Mouse (Mus musculus) layer of hippocampus, adult 9-10 months (tissue): ENCODE measurements around the gene Prlh.

Source experiments
- DNase-seq: peaks from one replicate; pipeline ENCODE4 v3.0.0; 2022; ENCODE audit warnings: low spot score

The Prlh gene

DNA sequence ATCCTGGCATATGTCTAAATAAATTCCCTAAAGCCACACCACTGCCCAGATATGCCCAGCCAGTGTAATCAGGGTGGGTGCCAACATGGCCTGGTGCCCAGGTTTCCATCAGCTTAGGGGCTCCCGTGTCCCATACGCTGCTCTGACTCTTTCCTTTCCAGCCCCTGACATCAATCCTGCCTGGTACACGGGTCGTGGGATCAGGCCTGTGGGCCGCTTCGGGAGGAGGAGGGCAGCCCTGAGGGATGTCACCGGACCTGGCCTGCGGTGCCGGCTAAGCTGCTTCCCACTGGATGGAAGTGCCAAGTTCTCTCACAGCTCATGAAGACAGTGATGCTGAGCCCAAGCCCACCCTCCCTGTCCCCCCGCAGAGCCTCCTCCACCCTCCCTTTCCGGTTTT is 780 bp downstream of the Prlh start:
- DNase-seq: no peak

DNA sequence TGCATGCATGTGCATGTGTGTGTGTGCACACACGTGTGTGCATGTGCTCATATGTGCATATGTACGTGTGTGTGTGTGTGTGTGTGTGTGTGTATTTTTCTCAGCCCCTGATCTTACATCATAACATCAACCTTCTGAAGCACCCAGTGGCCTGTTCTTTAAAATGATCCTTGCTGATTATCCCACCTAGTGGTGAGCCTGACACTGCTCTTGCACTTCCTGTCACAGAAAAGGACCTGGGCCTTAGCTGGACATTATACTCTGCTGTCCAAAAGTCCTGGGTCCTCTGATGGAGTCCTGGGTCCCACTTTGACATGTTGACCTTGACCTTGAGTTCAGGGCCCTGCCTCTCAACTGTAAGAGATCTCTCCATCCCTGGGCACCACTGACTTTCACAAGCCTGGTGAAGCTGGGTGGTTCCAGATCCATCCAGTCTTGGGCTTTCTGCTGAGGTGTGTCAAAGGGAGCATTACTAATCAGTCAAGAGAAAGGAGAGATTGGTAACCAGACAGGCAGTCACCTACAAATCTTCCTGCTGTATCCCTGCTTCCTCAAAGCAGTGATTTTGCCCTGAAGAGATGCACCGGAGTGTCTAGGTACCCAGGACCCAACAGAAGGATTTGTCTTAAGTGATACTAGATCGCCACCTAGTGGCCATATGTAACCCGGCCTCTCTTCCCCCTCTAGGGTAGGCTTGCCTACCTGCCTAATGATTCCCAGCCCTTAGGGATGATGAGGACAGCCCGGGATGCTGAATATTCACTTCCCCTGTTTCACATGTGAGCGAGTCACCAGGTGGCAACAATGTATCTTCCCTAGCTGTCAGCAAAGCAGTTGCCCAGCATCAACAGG is 3.6 kb downstream of the Prlh start:
- peak; percentile 67 for DNase-seq

DNA sequence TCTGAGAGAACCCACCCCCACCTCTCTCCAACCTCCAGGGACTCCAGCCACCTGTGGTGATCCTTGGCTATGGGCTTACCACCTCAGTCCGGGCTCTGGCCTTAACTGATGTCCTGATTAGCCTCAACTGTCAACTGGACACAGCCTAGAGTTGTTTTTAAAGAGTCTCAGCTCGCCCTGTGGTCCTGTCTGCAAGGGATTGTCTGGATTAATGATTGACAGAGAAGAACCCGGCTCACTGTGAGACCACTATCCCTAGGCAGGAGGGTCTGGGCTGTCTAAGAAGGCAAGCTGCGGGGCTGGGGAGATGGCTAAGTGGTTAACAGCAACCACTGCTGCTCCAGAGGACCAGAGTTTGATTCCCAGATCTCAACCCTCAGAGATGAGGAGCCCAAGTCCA is 9.6 kb downstream of the Prlh start:
- DNase-seq: no peak

DNA sequence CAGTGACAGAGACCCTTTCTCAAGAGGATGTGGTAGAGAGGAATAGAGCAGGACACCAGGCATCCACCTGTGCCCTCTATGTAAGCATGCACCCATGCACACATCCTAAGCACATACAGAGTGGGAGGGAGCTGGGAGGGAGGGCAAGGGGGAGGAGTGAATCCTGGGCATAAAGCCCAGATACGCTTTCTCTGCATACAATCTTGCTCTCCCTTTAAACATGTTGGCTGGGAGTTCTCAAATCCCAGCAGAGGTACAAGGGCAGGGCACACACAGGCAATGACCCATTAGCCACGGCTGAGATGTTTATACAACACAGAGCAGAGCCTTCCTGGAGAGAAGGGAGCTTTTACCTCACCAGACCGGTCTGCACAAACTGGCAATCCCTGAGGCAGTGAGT is 10.1 kb downstream of the Prlh start:
- no peak for DNase-seq

DNA sequence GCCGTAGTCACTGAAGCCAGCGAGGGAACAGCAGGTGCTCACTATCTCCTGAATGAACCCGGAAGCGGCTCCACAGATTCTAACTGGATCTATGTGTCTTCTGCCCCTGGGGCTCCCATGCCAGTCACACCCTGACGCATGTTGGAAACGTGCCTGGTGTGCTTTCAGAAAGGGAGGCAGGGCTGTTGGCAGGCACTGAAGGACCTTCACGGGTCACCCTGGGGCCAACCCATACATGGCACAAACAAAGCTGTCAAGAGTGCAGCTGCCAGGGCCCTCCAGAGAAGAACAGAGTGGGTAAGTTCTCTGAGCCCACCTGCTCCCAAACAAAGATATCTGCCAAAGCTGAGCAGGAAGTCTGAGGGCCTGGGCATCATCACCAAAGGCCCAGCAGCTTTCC is 14.7 kb downstream of the Prlh start:
- no peak for DNase-seq

DNA sequence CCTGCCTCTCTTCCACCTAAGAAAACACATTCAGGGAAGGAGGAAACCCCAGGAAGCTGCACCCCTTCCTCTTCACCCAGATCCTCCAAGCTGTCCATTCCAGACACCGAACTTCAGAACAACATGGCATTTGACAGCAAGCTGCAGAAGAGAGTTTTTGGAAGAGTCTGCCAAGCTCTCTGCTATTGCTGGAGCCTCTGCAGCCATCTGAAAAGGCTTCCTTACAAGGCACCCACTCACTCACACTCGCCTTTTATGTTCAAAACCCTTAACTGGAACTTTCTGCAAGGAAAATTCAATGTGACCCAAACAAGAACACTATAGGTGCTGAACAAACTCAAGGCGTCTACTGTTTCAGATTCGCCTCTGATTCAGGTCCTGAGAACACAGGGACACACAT is 15.7 kb downstream of the Prlh start:
- no peak for DNase-seq

- DNase-seq: no peak
Measured at GRCm38 (mm10) chr1:90969347-90969784, 16.5 kb downstream of the Prlh start, which contains the start of gene Rab17. Gene Rab17, minus strand, starts transcription at chr1:90969661.

- DNase-seq: no peak
Measured at GRCm38 (mm10) chr1:90969881-90970390, 17.0 kb downstream of the Prlh start.

DNA sequence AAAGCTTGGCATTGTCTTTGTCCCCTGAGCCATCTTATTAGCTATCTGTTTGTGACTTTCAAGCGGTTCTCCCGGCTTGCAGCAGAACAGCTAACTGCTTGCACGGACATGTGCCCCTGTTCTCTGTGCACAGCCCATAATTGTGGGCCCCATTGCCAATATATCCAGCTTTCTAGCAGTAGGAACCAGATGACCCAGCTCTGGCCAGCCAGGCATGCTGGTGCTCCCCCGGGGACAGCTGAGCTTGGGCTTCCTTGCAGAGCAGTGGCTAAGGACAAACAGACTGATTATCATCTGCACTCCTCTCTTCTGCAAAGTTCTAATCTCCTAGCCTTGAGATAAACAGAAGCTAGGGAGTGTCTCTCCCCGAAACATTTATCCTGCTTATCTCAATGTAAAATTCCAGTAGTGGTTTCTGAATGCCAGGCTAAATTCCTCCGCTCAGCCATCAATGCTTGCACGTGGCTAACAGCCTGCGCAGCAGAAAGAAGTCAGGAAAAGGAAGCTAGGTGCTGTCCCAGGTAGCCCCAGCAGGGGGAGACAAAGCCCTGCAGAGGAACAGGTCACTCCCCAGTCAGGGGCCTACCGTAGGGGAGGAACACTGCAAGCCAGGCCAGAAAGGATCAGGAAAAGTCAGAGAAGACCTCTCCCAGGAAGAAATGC is 20.1 kb downstream of the Prlh start:
- peak; percentile 96 for DNase-seq

GRCm38 (mm10) chr1:90973574-90973911 is 20.6 kb downstream of the Prlh start:
- no peak for DNase-seq

GRCm38 (mm10) chr1:90974906-90975649 is 22.2 kb downstream of the Prlh start:
- DNase-seq: no peak

DNA sequence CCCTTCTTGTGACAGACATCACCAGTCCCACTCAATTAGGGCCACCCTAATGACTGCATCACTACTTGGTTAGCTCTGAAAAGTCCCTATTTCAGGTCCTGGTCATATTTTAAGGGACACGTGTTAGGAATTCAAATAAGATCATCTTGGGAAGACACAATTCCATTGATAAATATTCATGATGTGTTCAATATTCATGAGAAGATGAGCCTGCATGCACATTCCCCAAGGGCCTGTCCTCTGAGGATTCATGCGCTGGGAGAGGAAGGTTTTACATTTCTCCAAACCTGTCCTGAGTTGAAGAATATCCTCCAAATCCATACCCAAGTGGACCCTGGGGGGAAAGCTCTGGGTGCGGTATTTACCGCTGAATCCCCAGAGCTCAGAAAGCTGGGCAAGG is 23.1 kb downstream of the Prlh start:
- no peak for DNase-seq

GRCm38 (mm10) chr1:90980638-90981330 is 27.9 kb downstream of the Prlh start:
- DNase-seq: no peak

DNA sequence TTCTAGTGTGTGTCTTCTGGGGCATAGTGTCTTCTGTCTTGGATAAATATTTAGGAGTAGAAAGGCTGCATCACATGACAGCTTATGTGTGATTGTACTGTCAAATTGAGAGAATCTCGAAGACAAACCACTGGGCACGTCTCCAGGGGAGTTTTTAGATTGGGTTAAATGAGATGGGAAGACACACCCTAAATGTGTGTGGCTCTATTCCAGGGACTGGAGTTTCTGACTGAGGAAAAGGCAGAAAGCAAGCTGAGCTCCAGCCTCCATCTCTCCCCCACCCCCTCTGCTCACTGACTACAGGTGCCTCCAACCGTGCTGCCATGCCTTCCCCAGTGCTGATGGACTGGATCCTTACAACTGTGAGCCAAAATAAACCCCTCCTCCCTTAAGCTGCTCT is 28.4 kb downstream of the Prlh start:
- DNase-seq: no peak

GRCm38 (mm10) chr1:90995916-90996315 is 43.0 kb downstream of the Prlh start:
- no peak for DNase-seq

DNA sequence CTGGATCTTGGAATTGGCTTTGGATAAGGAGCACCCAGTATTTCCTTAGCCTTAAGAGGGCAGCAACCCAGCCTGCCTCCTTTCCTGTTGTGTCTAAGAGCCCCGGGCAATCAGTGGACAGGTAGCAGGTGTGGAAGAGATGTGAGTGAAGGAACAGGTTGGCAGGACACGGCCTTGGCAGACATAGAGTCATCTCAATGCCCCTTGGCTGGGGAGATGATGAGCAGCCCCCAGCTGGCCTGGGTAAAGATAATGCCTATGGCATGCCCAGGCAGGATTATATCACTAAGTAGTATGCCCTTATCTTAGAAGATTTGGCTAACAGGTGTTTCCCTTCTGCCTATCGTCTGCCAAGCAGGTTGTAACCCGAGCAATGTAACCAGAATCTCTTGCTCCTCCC is 44.2 kb downstream of the Prlh start:
- no peak for DNase-seq

GRCm38 (mm10) chr1:90997641-90998040 is 44.7 kb downstream of the Prlh start:
- DNase-seq: no peak

DNA sequence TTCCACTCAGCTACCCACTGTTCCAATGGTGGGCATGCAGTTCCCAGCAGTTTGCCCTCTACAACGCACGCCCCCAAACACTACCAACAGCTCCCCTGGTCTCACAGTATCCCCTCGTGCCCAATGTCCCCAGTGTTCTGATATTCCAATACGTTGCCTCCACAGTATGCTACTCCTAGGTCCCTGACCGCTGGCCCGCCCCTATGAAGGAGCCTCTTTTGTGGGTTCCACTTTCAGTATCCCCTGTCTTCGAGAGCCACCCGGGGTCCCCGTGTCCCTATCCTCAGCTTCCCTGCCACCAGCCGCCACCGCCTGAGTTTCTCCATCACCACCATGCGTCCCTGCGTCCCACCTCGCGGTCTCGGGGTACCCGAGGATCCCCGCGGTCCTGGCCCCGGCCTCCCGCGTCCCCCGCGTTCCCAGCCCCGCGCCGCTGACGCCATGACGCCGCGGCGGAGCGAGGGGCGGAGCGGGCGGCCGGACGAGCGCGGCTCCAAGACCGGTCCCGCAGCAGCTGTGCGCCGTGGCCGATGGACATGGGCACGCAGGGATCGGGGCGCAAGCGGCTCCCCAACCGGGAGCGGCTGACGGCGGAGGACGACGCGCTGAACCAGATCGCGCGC is 45.5 kb downstream of the Prlh start, which contains the start of gene Lrrfip1:
TSS of gene Lrrfip1 (plus strand) at position 470 of the 623 bp plus-strand sequence.
- no peak for DNase-seq

DNA sequence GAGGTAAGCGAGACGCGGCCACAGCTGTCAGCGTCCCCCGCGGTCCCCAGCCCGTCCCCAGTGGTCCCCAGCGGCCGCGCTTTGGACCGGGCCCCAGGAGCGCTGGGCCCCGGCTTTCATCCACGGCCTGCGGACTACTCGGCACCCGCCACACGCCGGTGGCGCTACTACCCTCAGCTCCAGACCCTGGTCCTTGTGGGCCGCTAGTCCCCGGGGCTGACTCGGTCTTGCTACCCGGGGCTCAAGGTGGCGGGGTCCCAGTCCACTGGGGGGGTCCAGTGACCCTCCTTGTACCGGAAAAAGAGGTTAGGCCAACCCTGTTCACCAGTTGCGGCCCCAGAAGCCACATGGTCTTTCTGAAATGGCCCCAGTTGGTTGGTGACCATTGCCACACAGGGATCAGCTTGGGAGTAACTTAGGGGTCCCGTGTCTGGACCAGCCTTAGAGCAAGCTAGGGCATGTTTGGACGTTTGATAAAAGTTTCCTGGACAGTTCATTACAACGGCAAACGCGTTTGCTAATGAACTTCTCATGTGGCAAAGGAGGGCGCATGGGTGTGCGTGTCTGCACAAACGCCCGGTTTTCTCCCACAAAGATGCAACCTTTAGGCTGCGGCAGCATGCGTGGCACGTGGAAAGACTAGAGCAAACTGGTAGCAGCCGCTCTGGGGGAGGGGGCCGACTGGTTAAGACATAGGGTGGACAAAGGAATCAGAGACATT is 46.1 kb downstream of the Prlh start:
- DNase-seq: no peak

DNA sequence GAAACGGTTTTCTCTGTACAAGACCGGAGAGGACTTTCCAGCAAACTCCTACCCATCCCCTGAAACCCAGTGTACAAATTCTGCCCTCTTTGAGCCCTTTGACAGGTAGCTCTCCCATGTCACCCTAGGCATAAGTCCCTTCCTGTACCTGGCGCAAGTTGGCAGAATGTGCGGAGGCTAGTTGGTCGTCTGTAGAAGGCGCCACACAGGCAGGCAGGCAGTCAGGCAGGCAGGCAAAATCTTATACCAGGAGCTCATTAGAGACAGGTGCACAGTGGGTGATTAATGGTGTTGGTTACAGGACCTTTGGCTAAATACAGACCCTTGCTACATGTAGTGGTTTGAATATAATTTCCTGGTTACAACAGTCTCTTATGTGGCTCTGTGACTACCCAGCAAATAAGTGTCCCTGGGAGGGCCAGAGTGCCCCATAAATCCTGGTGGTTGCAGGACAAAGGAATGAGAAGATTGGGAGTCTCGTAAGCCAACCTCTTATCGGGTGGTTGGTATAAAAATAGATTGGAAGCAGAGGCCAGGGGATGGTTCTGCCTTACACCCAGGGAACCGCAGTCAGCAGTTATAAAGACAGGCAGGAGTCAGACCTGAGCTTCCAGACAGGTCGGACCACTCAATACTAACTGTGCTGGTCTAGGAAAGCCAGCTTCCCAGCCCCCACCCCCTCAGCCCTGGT is 47.1 kb downstream of the Prlh start:
- DNase-seq: no peak
